Mouse (Mus musculus) heart, embryonic 16.5 days (tissue): Measurements from ENCODE around the gene Ubr3. TPM values are rescaled to one million over a fixed set of nuclear protein-coding genes. Genes with fewer than 3 reads are reported as not detected.
"Not testable (repeated sequence)": the region's sequence is repeated elsewhere in the genome, so short reads cannot be mapped to it uniquely, and the experiment has no call there.

ENCODE experiments used
- ATAC-seq: fragments of 200-750 bp; cut with Nextera tagmentation; replicated peaks from 2 replicates; pipeline ENCODE4 v1.8.0; 2017; ENCODE audit warnings: moderate number of reproducible peaks; ENCODE audit not compliant: insufficient read depth, low FRiP score; ENCODE audit errors: extremely low read depth
- H3K27ac ChIP-seq: fragments of 300-500 bp; sonication (generic); 2 replicates; pipeline ENCODE4 v1.5.1; 2014; ENCODE audit warnings: mild to moderate bottlenecking, low read length, control low read depth, moderate library complexity
- H3K27me3 ChIP-seq: fragments of 300-500 bp; sonication (generic); 2 replicates; pipeline ENCODE4 v1.6.1; 2014; ENCODE audit warnings: low read length, mixed read lengths; ENCODE audit not compliant: control insufficient read depth, insufficient read depth
- H3K36me3 ChIP-seq: fragments of 300-500 bp; sonication (generic); 2 replicates; pipeline ENCODE4 v1.6.1; 2014; ENCODE audit not compliant: control insufficient read depth, insufficient read depth
- H3K4me1 ChIP-seq: fragments of 300-500 bp; sonication (generic); 2 replicates; pipeline ENCODE4 v1.6.1; 2014; ENCODE audit warnings: low read length, mixed read lengths; ENCODE audit not compliant: control insufficient read depth, insufficient read depth
- H3K4me2 ChIP-seq: fragments of 300-500 bp; sonication (generic); 2 replicates; pipeline ENCODE4 v1.6.1; 2014; ENCODE audit warnings: low read depth, mild to moderate bottlenecking, control low read depth, low read length
- H3K4me3 ChIP-seq: fragments of 300-500 bp; sonication (generic); 2 replicates; pipeline ENCODE4 v1.5.1; 2014; ENCODE audit warnings: mild to moderate bottlenecking, control low read depth, low read length
- H3K9ac ChIP-seq: fragments of 300-500 bp; sonication (generic); 2 replicates; pipeline ENCODE4 v1.6.1; 2014; ENCODE audit warnings: low read length, control low read depth
- H3K9me3 ChIP-seq: fragments of 300-500 bp; sonication (generic); replicated peaks from 2 replicates; pipeline ENCODE4 v1.6.1; 2016; ENCODE audit warnings: low read length; ENCODE audit not compliant: control insufficient read depth
- WGBS: fragments of 180-500 bp; shearing (Covaris S2); extraction: QIAGEN DNeasy Blood & Tissue Kit; methylation state at CpG from one replicate; pipeline ENCODE4 v1.1.7; 2014; 5-methylcytosine and 5-hydroxymethylcytosine counted together
- polyA plus RNA-seq: library from polyadenylated mRNA; unstranded; fragments of >200 nt; fragmentation: Nextera tagmentation; extraction: Ambion mirVana; gene quantifications from 2 replicates; pipeline ENCODE4 v1.2.1, GENCODE M21; 2015

Ubr3 gene
- polyA plus RNA-seq, 1 experiment from 2014 or later: 11.1 TPM

- ATAC-seq: no peak
- Histone ChIP-seq H3K9ac (no peak overlapping the region), H3K27me3 (no peaks in the 10 kb centered on the region), H3K27ac (no peak overlapping the region), H3K4me3 (no peak overlapping the region), H3K4me1 (no peaks in the 10 kb centered on the region), H3K9me3 (no peaks in the 10 kb centered on the region), H3K36me3 (peaks cover 10% of the 10 kb centered on the region), H3K4me2 (no peak overlapping the region)
- WGBS: 90% methylated on average over 5 of the region's 5 CpGs
These were observed 42.6 kb downstream of the Ubr3 start for GRCm38 (mm10) chr2:69939649-69940048.

- Histone ChIP-seq H3K4me2 (no peak overlapping the region), H3K9me3 (no peaks in the 10 kb centered on the region), H3K4me3 (no peak overlapping the region), H3K9ac (no peak overlapping the region), H3K27me3 (no peaks in the 10 kb centered on the region), H3K27ac (no peak overlapping the region), H3K4me1 (no peaks in the 10 kb centered on the region), H3K36me3 (peaks cover 4% of the 10 kb centered on the region)
- 88% methylated on average over 4 of the region's 4 CpGs for WGBS
- ATAC-seq: no peak
These were observed 44.5 kb downstream of the Ubr3 start for GRCm38 (mm10) chr2:69941391-69942030.

GRCm38 (mm10) chr2:69952849-69953248 is 55.8 kb downstream of the Ubr3 start:
- 74% methylated on average over 8 of the region's 8 CpGs for WGBS
- ATAC-seq: no peak

GRCm38 (mm10) chr2:69955635-69956034 is 58.6 kb downstream of the Ubr3 start:
- Histone ChIP-seq H3K4me2 (no peak overlapping the region), H3K4me3 (no peak overlapping the region), H3K4me1 (no peaks in the 10 kb centered on the region), H3K27ac (no peak overlapping the region), H3K9ac (no peak overlapping the region), H3K27me3 (no peaks in the 10 kb centered on the region), H3K36me3 (peaks cover 22% of the 10 kb centered on the region), H3K9me3 (no peaks in the 10 kb centered on the region)
- 40% methylated on average over 2 of the region's 2 CpGs for WGBS
- ATAC-seq: no peak

More at GRCm38 (mm10) chr2:69952849-69953248, 55.8 kb downstream of the Ubr3 start:
- Histone ChIP-seq H3K27ac (no peak overlapping the region), H3K27me3 (no peaks in the 10 kb centered on the region), H3K4me3 (no peak overlapping the region), H3K36me3 (peaks cover 28% of the 10 kb centered on the region), H3K9ac (no peak overlapping the region), H3K9me3 (no peaks in the 10 kb centered on the region), H3K4me1 (no peaks in the 10 kb centered on the region), H3K4me2 (no peak overlapping the region)

GRCm38 (mm10) chr2:69957622-69958021 is 60.6 kb downstream of the Ubr3 start:
- H3K9me3 ChIP-seq: no peaks in the 10 kb centered on the region
- ATAC-seq: no peak
- WGBS: 85% methylated on average over 2 of the region's 2 CpGs
- peaks cover 26% of the 10 kb centered on the region for H3K36me3 ChIP-seq
- H3K27me3 ChIP-seq: no peaks in the 10 kb centered on the region
- H3K4me1 ChIP-seq: no peaks in the 10 kb centered on the region
- H3K4me2 ChIP-seq: no peak overlapping the region
- no peak overlapping the region for H3K4me3 ChIP-seq
- no peak overlapping the region for H3K9ac ChIP-seq
- no peak overlapping the region for H3K27ac ChIP-seq

GRCm38 (mm10) chr2:69974896-69975295 is 77.8 kb downstream of the Ubr3 start:
- H3K4me2 ChIP-seq: no peak overlapping the region
- H3K36me3 ChIP-seq: peaks cover 26% of the 10 kb centered on the region
- H3K4me1 ChIP-seq: no peaks in the 10 kb centered on the region
- 93% methylated on average over 2 of the region's 2 CpGs for WGBS
- H3K9ac ChIP-seq: no peak overlapping the region
- H3K27me3 ChIP-seq: no peaks in the 10 kb centered on the region
- H3K27ac ChIP-seq: no peak overlapping the region
- H3K4me3 ChIP-seq: no peak overlapping the region
- H3K9me3 ChIP-seq: no peaks in the 10 kb centered on the region
- no peak for ATAC-seq

- Histone ChIP-seq H3K4me3 (no peak overlapping the region), H3K27me3 (no peaks in the 10 kb centered on the region), H3K4me1 (no peaks in the 10 kb centered on the region), H3K9ac (no peak overlapping the region), H3K36me3 (peaks cover 37% of the 10 kb centered on the region), H3K27ac (no peak overlapping the region), H3K4me2 (no peak overlapping the region), H3K9me3 (no peaks in the 10 kb centered on the region)
- WGBS: 83% methylated on average over 6 of the region's 6 CpGs
- ATAC-seq: no peak
These were observed 92.2 kb downstream of the Ubr3 start for GRCm38 (mm10) chr2:69989224-69989623.

GRCm38 (mm10) chr2:69990647-69991046 is 93.6 kb downstream of the Ubr3 start:
- H3K4me2 ChIP-seq: no peak overlapping the region
- WGBS: 53% methylated on average over 2 of the region's 2 CpGs
- no peak for ATAC-seq
- H3K4me3 ChIP-seq: no peak overlapping the region
- H3K27me3 ChIP-seq: no peaks in the 10 kb centered on the region
- no peaks in the 10 kb centered on the region for H3K9me3 ChIP-seq
- H3K27ac ChIP-seq: no peak overlapping the region
- H3K9ac ChIP-seq: no peak overlapping the region
- no peaks in the 10 kb centered on the region for H3K4me1 ChIP-seq
- H3K36me3 ChIP-seq: peaks cover 32% of the 10 kb centered on the region

GRCm38 (mm10) chr2:69994082-69994736 is 97.2 kb downstream of the Ubr3 start:
- H3K4me2 ChIP-seq, H3K9ac ChIP-seq, H3K4me1 ChIP-seq, ATAC-seq, H3K27ac ChIP-seq, H3K4me3 ChIP-seq, H3K9me3 ChIP-seq, H3K27me3 ChIP-seq: not testable (repeated sequence)
- 84% methylated on average over 3 of the region's 3 CpGs for WGBS
- H3K36me3 ChIP-seq: peaks cover 35% of the 10 kb centered on the region
